Mouse (Mus musculus) hindbrain, embryonic 10.5 days (tissue): ENCODE measurements at regions not wholly inside any gene's neighbourhood (a gene's known extent, or its start where the extent isn't known, plus 50 kb on each side); places are given as distances from the start of the nearest gene placed in this dataset.
A peak's percentile ranks its signal among the peaks of the same experiment; 100 is the strongest.

Experiments
- DNase-seq: peaks from one replicate; pipeline ENCODE4 v3.0.0-alpha.2; 2017; ENCODE audit warnings: low spot score
- H3K27ac ChIP-seq: fragments of 300-500 bp; sonication (generic); 2 replicates; pipeline ENCODE4 v1.5.1; 2016; ENCODE audit warnings: mild to moderate bottlenecking, moderate library complexity
- H3K27me3 ChIP-seq: fragments of 300-500 bp; sonication (generic); 2 replicates; pipeline ENCODE4 v1.6.1; 2016; ENCODE audit warnings: mild to moderate bottlenecking; ENCODE audit not compliant: poor library complexity, insufficient read depth, severe bottlenecking
- H3K36me3 ChIP-seq: fragments of 300-500 bp; sonication (generic); 2 replicates; pipeline ENCODE4 v1.6.1; 2016; ENCODE audit warnings: mild to moderate bottlenecking, moderate library complexity
- H3K4me1 ChIP-seq: fragments of 300-500 bp; sonication (generic); replicated peaks from 2 replicates; pipeline ENCODE4 v1.6.1; 2016; ENCODE audit warnings: mild to moderate bottlenecking
- H3K4me3 ChIP-seq: fragments of 300-500 bp; sonication (generic); 2 replicates; pipeline ENCODE4 v1.5.1; 2016; ENCODE audit warnings: mild to moderate bottlenecking, moderate library complexity
- H3K9me3 ChIP-seq: fragments of 300-500 bp; sonication (generic); 2 replicates; pipeline ENCODE4 v1.6.1; 2016; ENCODE audit warnings: mild to moderate bottlenecking, moderate library complexity
- WGBS: fragments of 180-500 bp; shearing (Covaris S2); methylation state at CpG from one replicate; pipeline ENCODE4 v1.1.7; 2016; 5-methylcytosine and 5-hydroxymethylcytosine counted together

DNA sequence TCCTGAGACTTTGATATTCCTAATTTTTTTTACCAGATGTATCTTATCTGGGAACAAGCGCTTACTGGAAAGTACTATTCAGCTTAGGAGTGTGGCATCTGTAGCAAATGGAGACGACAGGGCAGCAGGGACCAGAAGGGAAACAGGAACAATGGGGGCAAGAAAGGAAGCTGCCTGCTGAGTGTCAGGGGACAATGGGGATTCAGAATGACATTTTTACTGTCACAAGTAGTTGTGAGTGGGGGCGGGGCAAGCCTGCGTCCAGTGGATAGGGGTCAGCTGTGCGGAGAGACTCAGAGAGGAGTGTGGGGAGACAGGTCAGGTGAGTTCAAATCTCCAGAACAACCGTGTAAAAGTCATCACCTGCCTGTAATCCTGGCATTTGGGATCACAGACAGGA lies 52.3 kb upstream of the Tbl1xr1 start:
- DNase-seq: peak; percentile 56

DNA sequence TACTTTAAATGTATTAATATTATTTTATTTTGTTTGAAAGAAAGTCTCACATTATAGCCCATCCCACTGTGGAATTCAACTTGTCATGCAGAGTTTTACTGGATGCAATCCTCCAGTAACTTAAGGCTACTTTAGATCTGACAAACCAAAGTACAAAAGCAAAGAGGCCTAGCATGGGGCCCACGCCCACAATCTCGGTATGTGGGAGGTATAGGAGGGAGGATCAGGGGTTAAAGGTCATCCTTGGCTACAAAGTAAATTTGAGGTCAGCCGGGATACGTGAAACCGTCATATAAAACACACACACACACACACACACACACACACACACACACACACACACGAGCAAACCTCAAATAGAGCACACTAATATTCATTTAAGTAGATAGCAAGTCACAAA lies 51.3 kb upstream of the Tbl1xr1 start:
- Histone ChIP-seq H3K4me1 (peaks cover 24% of the 10 kb centered on the region), H3K4me3 (no peak overlapping the region), H3K27me3 (no peaks in the 10 kb centered on the region), H3K9me3 (no peaks in the 10 kb centered on the region), H3K36me3 (no peaks in the 10 kb centered on the region), H3K27ac (no peak overlapping the region)
- WGBS: 14% methylated on average over 6 of the region's 6 CpGs
- peak; percentile 23 for DNase-seq

More for the DNA sequence above, 52.3 kb upstream of the Tbl1xr1 start:
- Histone ChIP-seq H3K9me3 (no peaks in the 10 kb centered on the region), H3K27me3 (no peaks in the 10 kb centered on the region), H3K36me3 (no peaks in the 10 kb centered on the region), H3K4me1 (peaks cover 24% of the 10 kb centered on the region), H3K27ac (peak overlapping the region; percentile 53), H3K4me3 (no peak overlapping the region)
- 11% methylated on average over 6 of the region's 6 CpGs for whole genome bisulfite sequencing

DNA sequence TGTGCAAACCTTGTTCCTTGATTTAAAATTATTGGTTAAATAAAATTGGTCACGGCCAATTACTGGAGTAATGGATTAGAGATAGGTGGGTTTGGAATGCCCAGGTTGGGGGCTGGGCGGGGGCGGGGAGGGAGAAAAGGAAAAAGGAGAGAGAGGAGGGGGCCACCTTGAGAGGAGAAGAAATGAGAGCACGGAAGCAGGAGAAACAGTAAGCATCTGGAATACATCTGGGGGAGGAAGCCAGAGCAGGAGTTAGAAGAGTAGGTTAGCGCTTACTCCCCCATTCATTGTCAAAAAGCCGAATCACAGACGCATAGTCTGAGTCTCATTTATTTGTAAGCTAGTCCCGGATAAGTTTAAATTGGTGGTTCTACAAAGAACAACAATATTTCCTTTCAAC lies 50.8 kb upstream of the Tbl1xr1 start:
- H3K27me3 ChIP-seq: no peaks in the 10 kb centered on the region
- H3K36me3 ChIP-seq: no peaks in the 10 kb centered on the region
- H3K27ac ChIP-seq: no peak overlapping the region
- H3K4me3 ChIP-seq: no peak overlapping the region
- DNase-seq: no peak
- 61% methylated on average over 8 of the region's 8 CpGs for WGBS
- H3K4me1 ChIP-seq: peaks cover 24% of the 10 kb centered on the region
- H3K9me3 ChIP-seq: no peaks in the 10 kb centered on the region
